Mouse (Mus musculus) ES-E14 (cell line): ENCODE results near the gene Pbld1. TPM values are rescaled to one million over a fixed set of nuclear protein-coding genes. Genes with fewer than 3 reads are reported as not detected.
A peak's percentile ranks its signal among the peaks of the same experiment; 100 is the strongest.
"Not testable (repeated sequence)": the region's sequence is repeated elsewhere in the genome, so short reads cannot be mapped to it uniquely, and the experiment has no call there.

Experiments used
- DNase-seq: peaks from one replicate; pipeline ENCODE4 v3.0.0-alpha.2; 2013; ENCODE audit warnings: low read depth, low spot score
- H3K27ac ChIP-seq: 2 replicates; pipeline ENCODE4 v1.5.1; 2012; ENCODE audit warnings: low read depth, mild to moderate bottlenecking, low read length, moderate library complexity, mixed read lengths; ENCODE audit not compliant: poor library complexity, insufficient read depth, severe bottlenecking
- H3K36me3 ChIP-seq: 2 replicates; pipeline ENCODE4 v1.6.1; 2012; ENCODE audit warnings: mild to moderate bottlenecking, low read length, moderate library complexity, mixed read lengths; ENCODE audit not compliant: control insufficient read depth, poor library complexity, insufficient read depth, severe bottlenecking
- H3K4me1 ChIP-seq, 2 experiments: fragments of 150-350 bp in 1 of 2; sonication (generic) in 1 of 2; 2 replicates each; pipeline ENCODE4 v1.6.1; 2012; ENCODE audit warnings: low read length in 2 of 2, mild to moderate bottlenecking in 1 of 2, mixed read lengths in 1 of 2; ENCODE audit not compliant: control insufficient read depth in 2 of 2, insufficient read depth in 2 of 2, poor library complexity in 1 of 2
- H3K4me3 ChIP-seq, 2 experiments: fragments of 150-350 bp in 1 of 2; sonication (generic) in 1 of 2; 2 replicates each; pipeline ENCODE4 v1.5.1; 2012; ENCODE audit warnings: low read length in 2 of 2, low read depth in 1 of 2, mild to moderate bottlenecking in 1 of 2, mixed read lengths in 1 of 2; ENCODE audit not compliant: insufficient read depth in 1 of 2, poor library complexity in 1 of 2, severe bottlenecking in 1 of 2
- H3K9ac ChIP-seq: 2 replicates; pipeline ENCODE4 v1.6.1; 2012; ENCODE audit warnings: low read depth, mild to moderate bottlenecking, low read length, mixed read lengths; ENCODE audit not compliant: poor library complexity, insufficient read depth, severe bottlenecking
- H3K9me3 ChIP-seq: fragments of 150-350 bp; sonication (generic); 2 replicates; pipeline ENCODE4 v1.6.1; 2012; ENCODE audit warnings: low read depth, mild to moderate bottlenecking, low read length; ENCODE audit not compliant: control insufficient read depth, insufficient read depth
- CHD2 ChIP-seq: IDR thresholded peaks from 2 replicates; pipeline ENCODE4 v1.6.1; 2014; ENCODE audit warnings: mild to moderate bottlenecking, low read depth, low read length, inconsistent platforms
- HCFC1 ChIP-seq: IDR thresholded peaks from 2 replicates; pipeline ENCODE4 v1.6.1; 2012; ENCODE audit warnings: low read length, inconsistent platforms, borderline replicate concordance; ENCODE audit not compliant: insufficient read depth
- MAFK ChIP-seq: IDR thresholded peaks from 2 replicates; pipeline ENCODE4 v1.6.1; 2014; ENCODE audit warnings: mild to moderate bottlenecking, low read depth, low read length, inconsistent platforms; ENCODE audit not compliant: insufficient read depth
- ZC3H11A ChIP-seq: IDR thresholded peaks from 2 replicates; pipeline ENCODE4 v1.6.1; 2012; ENCODE audit warnings: low read depth, mild to moderate bottlenecking, inconsistent platforms, low read length, borderline replicate concordance
- ZNF384 ChIP-seq: IDR thresholded peaks from 2 replicates; pipeline ENCODE4 v1.6.1; 2012; ENCODE audit warnings: low read depth, low read length, inconsistent platforms
- in situ Hi-C, 2 experiments: fragments of 600-800 bp; cut with MboI; formaldehyde crosslinking; loops; one replicate each; pipeline ENCODE4 v1.15.1; 2025; ENCODE audit warnings: low sequenced_read_pairs in 2 of 2, inconsistent platforms in 1 of 2; ENCODE audit not compliant: unreplicated experiment in 2 of 2
- total RNA-seq: library from RNA; depleted of rRNA; stranded (reverse); fragments of 300-350 nt; gene quantifications from 2 replicates; pipeline ENCODE4 v1.2.3, GENCODE M21; 2012

The Pbld1 gene
- total RNA-seq, 1 experiment, result 3.6 TPM

- DNase-seq, result no peak
- Histone ChIP-seq H3K27ac (no peak overlapping the region), H3K4me1 (peaks cover 7 to 22% of the 10 kb centered on the region in 2 experiments), H3K4me3 (no peak overlapping the region), H3K9ac (no peak overlapping the region), H3K9me3 (no peaks in the 10 kb centered on the region), H3K36me3 (no peaks in the 10 kb centered on the region)
- in situ Hi-C loops, result no loop called here
- TF ChIP-seq ZC3H11A (no peak), HCFC1 (no peak), MAFK (no peak), CHD2 (no peak), ZNF384 (no peak)
These were observed 7.0 kb upstream of the Pbld1 start for GRCm38 (mm10) chr10:63053007-63053406.

GRCm38 (mm10) chr10:63054071-63054470 is 5.9 kb upstream of the Pbld1 start:
- H3K4me3 ChIP-seq, H3K27ac ChIP-seq, H3K9me3 ChIP-seq, in situ Hi-C loops, H3K9ac ChIP-seq, DNase-seq, H3K36me3 ChIP-seq: not testable (repeated sequence)
- H3K4me1 ChIP-seq, result peaks cover 7 to 22% of the 10 kb centered on the region in 2 experiments

- H3K4me3 ChIP-seq, result no peak overlapping the region
- no peak for TF ChIP-seq MAFK
- TF ChIP-seq ZC3H11A, result peak; percentile 22; the same call in 1 of the 2 replicates
- TF ChIP-seq HCFC1, result no peak
- TF ChIP-seq CHD2, result no peak
- no peak for TF ChIP-seq ZNF384
- in situ Hi-C loops, result no loop called here
- no peak overlapping the region for H3K27ac ChIP-seq
- no peaks in the 10 kb centered on the region for H3K36me3 ChIP-seq
- DNase-seq, result peak; percentile 45
- no peaks in the 10 kb centered on the region for H3K9me3 ChIP-seq
- no peak overlapping the region for H3K9ac ChIP-seq
- peaks cover 2 to 19% of the 10 kb centered on the region in 2 experiments for H3K4me1 ChIP-seq
These were observed 5.4 kb upstream of the Pbld1 start for GRCm38 (mm10) chr10:63054586-63054985.

- H3K36me3 ChIP-seq, result no peaks in the 10 kb centered on the region
- peaks cover 2 to 19% of the 10 kb centered on the region in 2 experiments; a peak in 3 of 4 replicates for H3K4me1 ChIP-seq
- peak overlapping the region; percentile 12 to 41; a peak in 3 of 4 replicates for H3K4me3 ChIP-seq
- in situ Hi-C loops, result no loop called here
- TF ChIP-seq ZC3H11A (no peak), CHD2 (no peak), MAFK (no peak), HCFC1 (no peak), ZNF384 (no peak)
- no peak overlapping the region for H3K27ac ChIP-seq
- no peaks in the 10 kb centered on the region for H3K9me3 ChIP-seq
- no peak overlapping the region for H3K9ac ChIP-seq
- DNase-seq, result peak; percentile 78
These were observed 2.8 kb upstream of the Pbld1 start for GRCm38 (mm10) chr10:63056966-63057750.

GRCm38 (mm10) chr10:63060406-63060805 is 444 bp downstream of the Pbld1 start:
- peaks cover 0 to 10% of the 10 kb centered on the region in 2 experiments; a peak in 2 of 4 replicates for H3K4me1 ChIP-seq
- no peak for DNase-seq
- no peak overlapping the region for H3K4me3 ChIP-seq
- H3K9ac ChIP-seq, result no peak overlapping the region
- in situ Hi-C loops, result no loop called here
- H3K9me3 ChIP-seq, result no peaks in the 10 kb centered on the region
- TF ChIP-seq HCFC1 (no peak), MAFK (no peak), CHD2 (no peak), ZC3H11A (no peak), ZNF384 (no peak)
- H3K27ac ChIP-seq, result no peak overlapping the region
- no peaks in the 10 kb centered on the region for H3K36me3 ChIP-seq
